Mouse (Mus musculus): ENCODE results near the gene Gm8926.
"Not testable (repeated sequence)": the region's sequence is repeated elsewhere in the genome, so short reads cannot be mapped to it uniquely, and the experiment has no call there.

GRCm38 (mm10) chr5:11770248-11770647 lies at the start of gene Gm8926:
- not testable (repeated sequence) for TF ChIP-seq EP300, CTCF (IDR thresholded peaks at IDR 0.05; ENCODE audit: low read depth)

All from liver, postnatal 0 days (tissue).